Mouse (Mus musculus) C2C12 (cell line): ENCODE data around the gene Tmc7.

ENCODE experiments used
- CEBPB ChIP-seq: IDR thresholded peaks from one replicate; pipeline ENCODE4 v1.6.1; 2011; ENCODE audit warnings: low read depth, mild to moderate bottlenecking, control low read depth, moderate library complexity
- CTCF ChIP-seq: IDR thresholded peaks from one replicate; pipeline ENCODE4 v1.5.1; 2011; ENCODE audit not compliant: control insufficient read depth, insufficient read depth, insufficient read length
- FOSL1 ChIP-seq: IDR thresholded peaks from one replicate; pipeline ENCODE4 v1.8.0; 2011; ENCODE audit warnings: mild to moderate bottlenecking, low read length; ENCODE audit not compliant: poor library complexity, insufficient read depth, severe bottlenecking
- MAX ChIP-seq: IDR thresholded peaks from one replicate; pipeline ENCODE4 v1.6.1; 2011; ENCODE audit warnings: mild to moderate bottlenecking, control low read depth
- MYOD1 ChIP-seq: IDR thresholded peaks from one replicate; pipeline ENCODE4 v1.6.1; 2011; ENCODE audit warnings: low read depth; ENCODE audit not compliant: control insufficient read depth, insufficient read length
- USF1 ChIP-seq: IDR thresholded peaks from one replicate; pipeline ENCODE4 v1.6.1; 2011; ENCODE audit warnings: low read depth, mild to moderate bottlenecking, control low read depth, moderate library complexity

DNA sequence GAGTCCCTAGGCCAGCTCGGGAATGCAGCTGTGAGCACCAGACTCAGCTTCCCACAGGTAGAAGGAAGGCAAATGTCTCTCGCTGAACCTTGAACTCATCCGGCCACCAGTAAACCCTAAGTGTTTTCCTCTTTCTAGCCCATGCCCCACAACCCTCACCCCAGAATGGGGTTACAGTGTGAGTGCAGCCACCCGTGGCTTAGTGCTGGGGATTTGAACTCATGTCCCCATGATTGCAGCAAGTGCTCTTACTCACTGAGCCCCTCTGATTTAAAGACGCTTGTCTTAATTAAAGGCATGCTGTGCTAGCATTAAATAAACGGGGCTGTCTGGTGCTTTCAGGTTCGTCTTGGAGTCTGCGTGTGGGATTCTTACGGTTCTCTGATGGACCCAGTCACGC, 10.1 kb upstream of the Tmc7 start:
- TF ChIP-seq CTCF (no peak), USF1 (no peak), FOSL1 (no peak), MAX (no peak), MYOD1 (no peak), CEBPB (no peak)
